Mouse (Mus musculus) kidney, embryonic 14.5 days (tissue): ENCODE data around the gene Rreb1. TPM values are rescaled to one million over a fixed set of nuclear protein-coding genes. Genes with fewer than 3 reads are reported as not detected.
A peak's percentile ranks its signal among the peaks of the same experiment; 100 is the strongest.

Source experiments
- ATAC-seq: fragments of 200-750 bp; cut with Nextera tagmentation; 2 replicates; pipeline ENCODE4 v1.8.0; 2017; ENCODE audit warnings: moderate number of reproducible peaks, mild to moderate bottlenecking, moderate TSS enrichment, moderate library complexity; ENCODE audit not compliant: low FRiP score, low TSS enrichment
- H3K27ac ChIP-seq: fragments of 300-500 bp; sonication (generic); 2 replicates; pipeline ENCODE4 v1.5.1; 2014; ENCODE audit warnings: low read depth, mild to moderate bottlenecking, low read length, moderate library complexity, mixed read lengths
- H3K27me3 ChIP-seq: fragments of 300-500 bp; sonication (generic); 2 replicates; pipeline ENCODE4 v1.6.1; 2014; ENCODE audit warnings: mild to moderate bottlenecking, low read length; ENCODE audit not compliant: control insufficient read depth, insufficient read depth
- H3K36me3 ChIP-seq: fragments of 300-500 bp; sonication (generic); 2 replicates; pipeline ENCODE4 v1.6.1; 2014; ENCODE audit warnings: low read length, mixed read lengths; ENCODE audit not compliant: control insufficient read depth, insufficient read depth
- H3K4me1 ChIP-seq: fragments of 300-500 bp; sonication (generic); 2 replicates; pipeline ENCODE4 v1.6.1; 2014; ENCODE audit warnings: low read length, mixed read lengths; ENCODE audit not compliant: control insufficient read depth, insufficient read depth
- H3K4me2 ChIP-seq: fragments of 300-500 bp; sonication (generic); replicated peaks from 2 replicates; pipeline ENCODE4 v1.6.1; 2014; ENCODE audit warnings: low read depth, mild to moderate bottlenecking, low read length
- H3K4me3 ChIP-seq: fragments of 300-500 bp; sonication (generic); 2 replicates; pipeline ENCODE4 v1.5.1; 2014; ENCODE audit warnings: mild to moderate bottlenecking, low read length
- H3K9ac ChIP-seq: fragments of 300-500 bp; sonication (generic); 2 replicates; pipeline ENCODE4 v1.6.1; 2014; ENCODE audit warnings: low read depth, mild to moderate bottlenecking, low read length, moderate library complexity
- H3K9me3 ChIP-seq: fragments of 300-500 bp; sonication (generic); 2 replicates; pipeline ENCODE4 v1.6.1; 2016; ENCODE audit warnings: low read length; ENCODE audit not compliant: control insufficient read depth
- WGBS: fragments of 180-500 bp; shearing (Covaris S2); extraction: QIAGEN DNeasy Blood & Tissue Kit; methylation state at CpG from one replicate; pipeline ENCODE4 v1.1.7; 2014; 5-methylcytosine and 5-hydroxymethylcytosine counted together
- polyA plus RNA-seq: library from polyadenylated mRNA; unstranded; fragments of >200 nt; fragmentation: Nextera tagmentation; extraction: Ambion mirVana; gene quantifications from 2 replicates; pipeline ENCODE4 v1.2.1, GENCODE M21; 2014

Rreb1 gene
- polyA plus RNA-seq, 1 experiment from 2014 or later: 16.7 TPM

DNA sequence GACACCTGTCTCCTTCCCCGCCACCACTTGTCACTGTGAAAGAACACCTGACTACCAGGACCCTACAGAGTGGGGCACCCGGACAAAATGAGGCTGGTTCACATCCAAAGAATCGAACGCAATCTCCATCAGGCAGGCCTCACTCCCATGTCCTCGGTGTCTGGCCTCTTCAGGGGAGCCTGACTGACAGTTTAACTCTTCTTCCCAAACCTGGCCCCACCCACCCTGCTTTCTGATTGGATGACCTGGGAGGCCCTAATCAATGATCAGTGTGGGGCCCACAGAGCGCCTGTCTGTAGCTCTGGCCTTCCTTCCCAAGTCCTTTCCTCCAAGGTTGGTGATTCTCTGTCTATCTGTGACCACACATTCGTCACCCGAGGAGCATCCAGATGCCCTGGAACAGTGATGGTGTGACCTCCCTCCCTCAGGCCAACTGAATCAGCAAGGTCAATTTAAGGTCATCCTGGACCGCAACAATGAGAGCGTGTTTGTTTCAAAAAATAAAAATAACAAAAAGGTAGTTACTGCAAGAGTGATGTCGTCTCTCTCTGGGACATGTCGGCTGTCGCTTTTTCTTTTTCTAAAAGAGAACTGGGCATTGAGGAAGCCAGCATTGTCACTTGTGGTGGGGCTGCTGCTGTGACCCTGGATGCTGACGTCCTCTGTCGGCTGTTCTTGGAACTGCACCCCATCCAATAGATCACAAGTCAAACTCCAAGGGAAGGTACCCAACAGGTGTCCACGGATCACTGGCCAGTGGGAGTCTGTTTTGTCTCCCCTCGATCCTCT, 187.1 kb downstream of the Rreb1 start:
- WGBS: 31% methylated on average over 17 of the region's 17 CpGs
- no peaks in the 10 kb centered on the region for H3K27me3 ChIP-seq
- H3K36me3 ChIP-seq: no peaks in the 10 kb centered on the region
- peaks cover 42% of the 10 kb centered on the region for H3K4me1 ChIP-seq
- H3K4me2 ChIP-seq: no peak overlapping the region
- no peak for ATAC-seq
- no peak overlapping the region; the same call in 1 of the 2 replicates for H3K27ac ChIP-seq
- H3K9ac ChIP-seq: no peak overlapping the region
- no peaks in the 10 kb centered on the region for H3K9me3 ChIP-seq
- H3K4me3 ChIP-seq: no peak overlapping the region

DNA sequence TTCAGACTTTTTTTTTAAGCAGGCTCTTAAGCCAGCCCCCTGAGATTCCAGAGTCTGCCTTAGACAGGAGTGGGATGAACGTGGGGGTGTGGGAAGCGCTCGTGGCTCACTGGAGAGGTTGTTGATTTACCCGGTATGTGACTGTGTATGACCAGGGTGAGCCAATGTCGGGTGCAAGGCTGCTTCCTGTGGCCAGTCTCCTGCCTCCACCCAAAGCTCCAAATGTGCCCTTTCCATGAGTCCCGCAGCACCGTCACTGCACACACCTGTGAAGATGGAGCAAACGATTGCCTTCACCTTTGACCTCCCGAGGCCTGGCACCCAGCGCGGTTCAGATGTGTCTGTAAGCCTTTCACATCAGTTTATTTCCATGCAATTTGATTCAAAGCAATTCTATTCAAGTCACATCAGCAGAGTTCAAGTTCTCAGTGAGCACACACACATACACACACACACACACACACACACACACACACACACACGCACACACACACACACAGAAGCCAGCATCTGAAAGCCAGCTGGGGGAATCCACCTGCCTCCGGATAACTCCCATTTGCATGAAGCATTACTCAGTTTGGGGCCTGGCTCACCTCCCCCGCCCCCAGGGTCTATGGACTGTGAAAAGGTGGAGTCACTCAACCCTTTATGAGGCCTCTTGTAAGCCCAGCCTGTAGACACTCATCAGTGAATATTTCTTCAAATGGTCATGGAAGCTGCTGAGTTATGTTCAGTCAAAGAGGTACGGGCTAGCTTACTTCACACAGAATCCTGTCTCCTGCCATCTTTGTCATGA, 188.3 kb downstream of the Rreb1 start:
- Histone ChIP-seq H3K9me3 (no peaks in the 10 kb centered on the region), H3K4me2 (no peak overlapping the region), H3K27ac (peak overlapping the region; percentile 82)

DNA sequence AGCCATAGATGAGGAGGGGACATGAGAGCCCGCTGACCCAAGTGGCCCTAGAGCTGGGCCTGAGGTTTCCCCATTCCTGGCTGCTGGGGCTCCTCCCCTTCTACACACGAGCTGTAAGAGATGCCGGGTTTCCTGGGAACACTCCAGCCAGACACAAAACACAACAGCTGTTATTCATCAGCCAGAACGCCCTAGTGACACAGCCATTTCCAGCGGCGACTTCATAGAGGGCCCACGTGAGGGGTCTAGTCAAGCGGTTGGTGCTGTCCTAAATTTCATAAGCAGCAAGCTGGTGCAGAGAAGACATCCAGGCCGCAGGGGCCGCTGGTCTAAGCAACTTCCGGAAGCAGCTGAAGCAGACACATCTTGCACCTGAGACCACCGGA, 188.8 kb downstream of the Rreb1 start:
- H3K27me3 ChIP-seq: no peaks in the 10 kb centered on the region
- no peaks in the 10 kb centered on the region for H3K36me3 ChIP-seq
- 14% methylated on average over 12 of the region's 12 CpGs for WGBS
- H3K9me3 ChIP-seq: no peaks in the 10 kb centered on the region
- H3K27ac ChIP-seq: peak overlapping the region; percentile 82
- no peak overlapping the region; the same call in 1 of the 2 replicates for H3K9ac ChIP-seq
- H3K4me3 ChIP-seq: no peak overlapping the region
- H3K4me2 ChIP-seq: no peak overlapping the region; the same call in 1 of the 2 replicates
- peaks cover 42% of the 10 kb centered on the region for H3K4me1 ChIP-seq
- ATAC-seq: peak; percentile 76

More for the DNA sequence above, 188.3 kb downstream of the Rreb1 start:
- Histone ChIP-seq H3K4me3 (no peak overlapping the region), H3K4me1 (peaks cover 42% of the 10 kb centered on the region), H3K9ac (no peak overlapping the region), H3K27me3 (no peaks in the 10 kb centered on the region), H3K36me3 (no peaks in the 10 kb centered on the region)
- ATAC-seq: peak; percentile 79
- WGBS: 36% methylated on average over 15 of the region's 15 CpGs

DNA sequence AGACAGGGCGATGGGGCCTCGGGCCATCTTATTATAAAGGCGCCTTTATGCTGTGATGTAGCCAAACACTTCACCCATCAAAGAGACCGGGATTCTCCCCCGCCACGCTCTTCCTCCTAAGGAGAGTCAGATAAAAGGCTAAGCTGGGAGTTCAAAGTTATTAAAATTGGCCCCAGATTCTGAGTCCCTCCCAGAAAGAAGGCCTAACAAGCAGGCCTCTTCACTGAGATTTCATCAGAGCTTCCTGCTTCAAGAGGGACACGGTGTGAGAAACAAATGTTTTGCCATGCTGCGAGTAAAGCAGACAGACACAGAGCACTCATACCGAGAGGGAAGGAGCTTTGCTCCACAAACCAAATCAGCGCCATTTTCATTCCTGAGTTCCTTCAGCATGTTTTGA, 189.4 kb downstream of the Rreb1 start:
- H3K27me3 ChIP-seq: no peaks in the 10 kb centered on the region
- peaks cover 42% of the 10 kb centered on the region for H3K4me1 ChIP-seq
- H3K4me2 ChIP-seq: no peak overlapping the region; the same call in 1 of the 2 replicates
- H3K4me3 ChIP-seq: no peak overlapping the region
- H3K27ac ChIP-seq: peak overlapping the region; percentile 82
- H3K9me3 ChIP-seq: no peaks in the 10 kb centered on the region
- ATAC-seq: no peak
- 46% methylated on average over 10 of the region's 10 CpGs for WGBS
- no peaks in the 10 kb centered on the region for H3K36me3 ChIP-seq
- peak overlapping the region; percentile 18; the same call in 1 of the 2 replicates for H3K9ac ChIP-seq

DNA sequence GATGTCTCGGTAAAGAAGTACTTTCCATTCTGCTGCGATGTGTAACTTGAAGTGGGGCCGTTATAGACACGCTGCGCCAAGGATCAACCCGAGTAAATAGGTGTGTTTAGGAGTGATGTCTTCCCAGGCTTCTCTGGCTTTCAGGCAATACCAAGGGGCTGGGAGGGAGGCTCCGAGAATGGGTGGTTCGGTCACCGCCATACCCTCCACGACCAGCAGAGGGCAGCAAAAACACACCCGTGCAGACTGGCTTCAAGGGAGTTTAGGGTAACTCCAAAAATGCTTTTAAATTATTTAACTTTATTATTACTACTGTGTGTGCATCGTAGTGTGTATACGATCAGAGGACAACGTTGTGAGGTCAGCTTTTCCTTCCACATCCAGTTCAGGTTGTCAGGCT, 191.1 kb downstream of the Rreb1 start:
- Histone ChIP-seq H3K36me3 (no peaks in the 10 kb centered on the region), H3K27ac (no peak overlapping the region), H3K27me3 (no peaks in the 10 kb centered on the region), H3K4me2 (no peak overlapping the region; the same call in 1 of the 2 replicates), H3K4me1 (peaks cover 36% of the 10 kb centered on the region), H3K9ac (no peak overlapping the region), H3K4me3 (no peak overlapping the region), H3K9me3 (no peaks in the 10 kb centered on the region)
- WGBS: 7% methylated on average over 14 of the region's 14 CpGs
- no peak for ATAC-seq

DNA sequence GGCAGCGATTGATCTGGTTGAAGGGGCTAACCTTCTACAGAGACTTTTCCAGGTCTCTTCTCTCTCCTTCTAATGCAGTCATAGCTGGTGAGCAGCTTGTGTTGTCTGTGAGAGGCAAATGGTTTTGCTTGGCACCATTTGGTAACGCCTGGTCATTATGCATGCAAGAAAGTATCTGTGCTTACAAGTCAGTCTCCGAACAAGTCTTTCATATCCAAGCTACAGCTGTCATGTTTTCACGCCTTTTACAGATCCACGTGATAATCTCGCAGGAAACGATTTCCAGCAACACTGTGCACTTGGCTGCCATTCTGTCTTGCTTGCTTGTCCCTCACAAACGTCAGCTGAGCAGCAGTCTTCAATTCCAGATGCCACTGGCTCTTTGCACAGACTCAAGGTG, 191.8 kb downstream of the Rreb1 start:
- Histone ChIP-seq H3K4me1 (peaks cover 29% of the 10 kb centered on the region), H3K9ac (no peak overlapping the region), H3K27ac (no peak overlapping the region), H3K9me3 (no peaks in the 10 kb centered on the region), H3K36me3 (no peaks in the 10 kb centered on the region), H3K4me3 (no peak overlapping the region), H3K4me2 (no peak overlapping the region), H3K27me3 (no peaks in the 10 kb centered on the region)
- no peak for ATAC-seq
- 65% methylated on average over 8 of the region's 8 CpGs for WGBS

DNA sequence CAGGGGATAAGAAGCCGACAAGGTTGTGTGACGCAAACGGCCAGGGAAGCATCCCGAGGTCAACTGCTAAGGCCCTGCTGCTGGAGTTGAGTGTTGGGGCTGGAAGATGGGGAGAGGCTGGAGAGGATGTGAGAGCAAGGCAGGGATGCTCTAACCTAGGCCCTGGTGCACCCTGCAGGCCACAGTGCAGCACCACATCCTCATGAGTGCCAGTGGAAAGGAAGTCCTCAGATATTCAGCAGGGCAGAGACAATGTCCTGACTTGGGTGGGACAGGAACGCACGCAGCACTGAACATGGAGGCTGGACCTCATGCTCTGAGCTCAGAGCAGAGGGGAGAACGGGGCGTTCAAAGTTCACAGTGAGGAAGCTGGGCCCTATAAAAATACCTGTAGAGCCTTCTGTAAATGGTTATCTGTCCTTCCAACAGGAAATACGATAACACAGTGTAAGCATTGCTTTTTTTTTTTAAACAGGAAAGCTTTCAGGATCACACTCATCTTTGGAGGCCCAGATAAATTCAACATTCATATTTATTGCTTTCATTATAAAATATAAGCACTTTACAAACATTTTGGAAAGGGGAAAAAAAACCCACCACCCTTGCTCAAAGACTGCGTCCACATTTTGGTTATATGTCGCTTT, 192.8 kb downstream of the Rreb1 start:
- Histone ChIP-seq H3K4me2 (no peak overlapping the region), H3K4me1 (peaks cover 19% of the 10 kb centered on the region), H3K9ac (no peak overlapping the region), H3K27me3 (no peaks in the 10 kb centered on the region), H3K4me3 (no peak overlapping the region), H3K36me3 (peaks cover 3% of the 10 kb centered on the region; the same call in 1 of the 2 replicates), H3K9me3 (no peaks in the 10 kb centered on the region), H3K27ac (no peak overlapping the region)
- ATAC-seq: no peak
- WGBS: 60% methylated on average over 11 of the region's 11 CpGs

DNA sequence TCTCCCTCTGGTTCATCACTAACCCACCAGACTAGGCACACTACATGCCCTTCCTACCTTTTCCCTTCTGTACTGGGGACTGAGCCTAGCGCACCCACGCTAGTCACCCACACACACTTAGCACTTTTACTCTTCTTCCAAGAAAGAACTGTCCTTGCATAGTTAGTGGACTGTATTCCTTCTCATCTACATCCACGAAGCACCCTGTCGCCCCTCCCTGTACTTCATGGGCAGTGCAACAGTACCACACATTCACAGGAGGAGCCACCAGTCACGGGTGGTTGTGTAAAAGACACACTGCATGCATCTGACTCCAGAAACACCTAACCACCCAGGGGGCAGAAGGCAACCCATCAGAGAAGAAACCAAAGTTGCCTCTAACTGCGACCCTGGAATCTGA, 195.8 kb downstream of the Rreb1 start:
- Histone ChIP-seq H3K4me1 (no peaks in the 10 kb centered on the region), H3K27me3 (no peaks in the 10 kb centered on the region), H3K36me3 (peaks cover 28% of the 10 kb centered on the region), H3K27ac (no peak overlapping the region), H3K4me2 (no peak overlapping the region), H3K4me3 (no peak overlapping the region), H3K9me3 (no peaks in the 10 kb centered on the region), H3K9ac (no peak overlapping the region)
- no peak for ATAC-seq
- WGBS: 83% methylated on average over 6 of the region's 6 CpGs
